Mouse (Mus musculus) midbrain, embryonic 13.5 days (tissue): ENCODE results near the gene Trak1. TPM values are rescaled to one million over a fixed set of nuclear protein-coding genes. Genes with fewer than 3 reads are reported as not detected.

ENCODE experiments used
- ATAC-seq: fragments of 200-750 bp; cut with Nextera tagmentation; 2 replicates; pipeline ENCODE4 v1.8.0; 2017; ENCODE audit warnings: mild to moderate bottlenecking, moderate TSS enrichment, moderate library complexity
- H3K27ac ChIP-seq: fragments of 300-500 bp; sonication (generic); 2 replicates; pipeline ENCODE4 v1.5.1; 2015; ENCODE audit warnings: inconsistent platforms, mild to moderate bottlenecking, moderate library complexity
- H3K27me3 ChIP-seq: fragments of 300-500 bp; sonication (generic); 2 replicates; pipeline ENCODE4 v1.6.1; 2015; ENCODE audit warnings: mild to moderate bottlenecking, inconsistent platforms
- H3K36me3 ChIP-seq: fragments of 300-500 bp; sonication (generic); 2 replicates; pipeline ENCODE4 v1.6.1; 2015; ENCODE audit warnings: mild to moderate bottlenecking, inconsistent platforms
- H3K4me1 ChIP-seq: fragments of 300-500 bp; sonication (generic); replicated peaks from 2 replicates; pipeline ENCODE4 v1.6.1; 2015; ENCODE audit warnings: inconsistent platforms
- H3K4me2 ChIP-seq: fragments of 300-500 bp; sonication (generic); replicated peaks from 2 replicates; pipeline ENCODE4 v1.6.1; 2015; ENCODE audit warnings: moderate library complexity, mild to moderate bottlenecking, inconsistent platforms
- H3K4me3 ChIP-seq: fragments of 300-500 bp; sonication (generic); replicated peaks from 2 replicates; pipeline ENCODE4 v1.5.1; 2015; ENCODE audit warnings: mild to moderate bottlenecking, inconsistent platforms
- H3K9ac ChIP-seq: fragments of 300-500 bp; sonication (generic); replicated peaks from 2 replicates; pipeline ENCODE4 v1.6.1; 2015; ENCODE audit warnings: mild to moderate bottlenecking, inconsistent platforms
- H3K9me3 ChIP-seq: fragments of 300-500 bp; sonication (generic); 2 replicates; pipeline ENCODE4 v1.6.1; 2016; ENCODE audit warnings: mild to moderate bottlenecking, inconsistent platforms
- WGBS: fragments of 180-500 bp; shearing (Covaris S2); methylation state at CpG from one replicate; pipeline ENCODE4 v1.1.7; 2015; 5-methylcytosine and 5-hydroxymethylcytosine counted together
- polyA plus RNA-seq: library from polyadenylated mRNA; unstranded; fragments of >200 nt; fragmentation: Nextera tagmentation; extraction: Ambion mirVana; gene quantifications from 2 replicates; pipeline ENCODE4 v1.2.1, GENCODE M21; 2015

The Trak1 gene
- polyA plus RNA-seq, 1 experiment from 2014 or later: 44.8 TPM

DNA sequence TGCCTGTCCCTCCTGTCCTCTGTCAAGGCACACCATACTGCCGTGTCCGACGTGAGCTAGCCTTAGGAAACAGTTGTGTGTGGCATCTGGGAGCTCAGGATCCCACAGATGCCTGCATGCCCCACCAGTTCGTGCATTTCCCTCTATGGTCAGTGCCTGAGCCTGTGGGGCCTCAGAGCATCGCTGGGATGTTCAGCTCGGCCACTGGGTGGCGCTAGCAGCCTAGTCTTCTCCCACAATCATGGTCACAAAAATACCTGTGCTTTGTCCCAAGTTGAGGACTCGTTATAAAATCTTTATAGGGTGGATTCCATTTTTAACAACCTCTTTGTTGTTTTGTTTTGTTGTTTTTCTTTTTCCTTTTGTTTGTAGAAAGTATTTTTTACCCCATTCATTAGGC, 161.2 kb downstream of the Trak1 start:
- ATAC-seq: no peak
- 32% methylated on average over 8 of the region's 8 CpGs for WGBS
- H3K4me2 ChIP-seq: no peak overlapping the region
- no peak overlapping the region for H3K4me3 ChIP-seq
- H3K36me3 ChIP-seq: peaks cover 85% of the 10 kb centered on the region
- no peaks in the 10 kb centered on the region for H3K4me1 ChIP-seq
- H3K27ac ChIP-seq: no peak overlapping the region
- H3K27me3 ChIP-seq: no peaks in the 10 kb centered on the region
- H3K9me3 ChIP-seq: no peaks in the 10 kb centered on the region
- H3K9ac ChIP-seq: no peak overlapping the region

DNA sequence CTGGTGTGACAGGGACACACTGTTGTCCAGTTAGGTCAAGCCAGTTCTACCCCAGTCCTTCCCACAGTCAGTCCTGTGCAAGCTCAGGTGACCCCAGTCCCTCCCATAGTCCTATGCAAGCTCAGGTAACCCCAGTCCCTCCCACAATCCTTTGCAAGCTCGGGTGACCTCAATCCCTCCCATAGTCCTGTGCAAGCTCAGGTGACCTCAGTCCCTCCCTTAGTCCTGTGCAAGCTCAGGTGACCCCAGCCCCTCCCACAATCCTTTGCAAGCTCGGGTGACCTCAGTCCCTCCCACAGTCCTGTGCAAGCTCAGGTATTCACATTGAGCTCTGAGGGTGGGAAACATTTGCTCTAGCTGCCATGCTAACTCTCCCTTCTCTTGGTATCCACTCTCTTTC, 162.6 kb downstream of the Trak1 start:
- WGBS: 89% methylated on average over 2 of the region's 2 CpGs
- Histone ChIP-seq H3K4me1 (no peaks in the 10 kb centered on the region), H3K9ac (no peak overlapping the region), H3K9me3 (no peaks in the 10 kb centered on the region), H3K4me2 (no peak overlapping the region), H3K27ac (no peak overlapping the region), H3K36me3 (peaks cover 81% of the 10 kb centered on the region), H3K27me3 (no peaks in the 10 kb centered on the region), H3K4me3 (no peak overlapping the region)
- ATAC-seq: no peak

DNA sequence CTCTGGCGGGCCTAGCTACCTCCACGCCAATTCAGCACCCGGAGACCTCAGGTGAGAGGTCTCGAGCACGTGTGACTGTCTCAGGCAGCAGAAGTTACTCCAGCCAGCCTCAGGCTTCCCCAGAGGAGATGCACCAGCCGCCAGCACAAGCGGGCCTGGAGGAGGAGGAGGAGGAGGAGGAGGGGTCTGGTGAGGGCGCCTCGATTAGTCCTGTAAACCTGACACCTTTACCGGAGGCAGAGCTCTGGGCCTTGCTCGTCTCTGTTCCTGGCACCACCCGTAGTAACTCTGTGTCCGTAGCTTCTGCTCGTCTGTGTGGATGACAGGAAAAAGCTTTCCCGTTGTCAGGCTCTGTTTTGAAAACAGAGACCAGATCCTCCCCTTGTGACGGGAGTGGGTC, 163.2 kb downstream of the Trak1 start:
- WGBS: 85% methylated on average over 16 of the region's 16 CpGs
- H3K36me3 ChIP-seq: peaks cover 78% of the 10 kb centered on the region

DNA sequence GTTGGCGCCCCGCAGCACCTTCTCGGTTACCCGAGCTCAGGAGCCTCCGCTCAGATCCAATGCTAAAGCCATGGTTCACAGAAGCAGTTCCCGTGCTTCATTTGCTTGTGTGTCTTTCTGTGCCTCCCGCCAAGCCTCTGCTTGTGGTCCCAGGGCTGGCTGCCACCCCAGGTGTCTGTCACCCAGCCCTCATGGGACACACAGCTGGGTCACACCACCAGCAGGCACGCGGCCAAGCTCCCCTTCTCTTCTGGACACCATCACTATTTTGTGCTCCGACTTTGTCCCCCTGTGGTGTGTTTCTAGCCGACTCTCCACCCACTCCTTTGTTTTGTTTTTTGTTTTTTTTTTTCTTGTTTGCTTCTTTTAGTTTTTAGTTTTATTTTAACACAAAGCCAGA, 170.2 kb downstream of the Trak1 start:
- WGBS: 85% methylated on average over 11 of the region's 11 CpGs
- ATAC-seq: no peak
- H3K4me2 ChIP-seq: no peak overlapping the region
- H3K36me3 ChIP-seq: peaks cover 73% of the 10 kb centered on the region
- H3K4me3 ChIP-seq: no peak overlapping the region
- H3K27me3 ChIP-seq: no peaks in the 10 kb centered on the region
- H3K9ac ChIP-seq: no peak overlapping the region
- no peak overlapping the region for H3K27ac ChIP-seq
- H3K9me3 ChIP-seq: no peaks in the 10 kb centered on the region
- 0 out of 2 replicates have a peak, but pooled peaks cover 4% of the 10 kb centered on the region for H3K4me1 ChIP-seq

More for the DNA sequence above, 163.2 kb downstream of the Trak1 start:
- no peaks in the 10 kb centered on the region for H3K27me3 ChIP-seq
- no peak overlapping the region for H3K4me3 ChIP-seq
- H3K4me1 ChIP-seq: no peaks in the 10 kb centered on the region
- no peak overlapping the region for H3K4me2 ChIP-seq
- no peak for ATAC-seq
- H3K9ac ChIP-seq: no peak overlapping the region
- no peak overlapping the region for H3K27ac ChIP-seq
- no peaks in the 10 kb centered on the region for H3K9me3 ChIP-seq

DNA sequence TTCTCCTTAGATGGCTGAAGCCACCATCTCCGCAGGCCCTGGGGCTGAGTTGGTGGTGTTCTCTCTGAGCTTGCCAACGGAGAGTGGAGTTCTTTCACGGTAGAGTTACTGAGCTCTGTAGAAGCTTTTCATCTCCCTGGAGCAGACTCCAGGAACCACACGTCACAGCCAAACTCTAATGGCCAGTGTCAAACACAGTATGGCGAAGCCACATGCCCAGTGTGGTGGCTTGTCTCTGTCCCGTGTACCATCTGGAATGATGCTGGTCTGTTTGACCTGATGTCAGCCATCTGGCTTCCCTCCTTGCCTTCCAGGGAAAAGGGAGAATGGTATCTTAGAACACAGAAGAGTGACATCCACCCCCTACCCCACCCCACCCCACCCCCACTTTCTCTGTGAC, 172.4 kb downstream of the Trak1 start:
- Histone ChIP-seq H3K27ac (no peak overlapping the region), H3K4me2 (no peak overlapping the region), H3K4me1 (0 out of 2 replicates have a peak, but pooled peaks cover 4% of the 10 kb centered on the region), H3K27me3 (no peaks in the 10 kb centered on the region), H3K4me3 (no peak overlapping the region), H3K9me3 (no peaks in the 10 kb centered on the region), H3K9ac (no peak overlapping the region), H3K36me3 (peaks cover 78% of the 10 kb centered on the region)
- 89% methylated on average over 6 of the region's 6 CpGs for WGBS
- ATAC-seq: no peak

DNA sequence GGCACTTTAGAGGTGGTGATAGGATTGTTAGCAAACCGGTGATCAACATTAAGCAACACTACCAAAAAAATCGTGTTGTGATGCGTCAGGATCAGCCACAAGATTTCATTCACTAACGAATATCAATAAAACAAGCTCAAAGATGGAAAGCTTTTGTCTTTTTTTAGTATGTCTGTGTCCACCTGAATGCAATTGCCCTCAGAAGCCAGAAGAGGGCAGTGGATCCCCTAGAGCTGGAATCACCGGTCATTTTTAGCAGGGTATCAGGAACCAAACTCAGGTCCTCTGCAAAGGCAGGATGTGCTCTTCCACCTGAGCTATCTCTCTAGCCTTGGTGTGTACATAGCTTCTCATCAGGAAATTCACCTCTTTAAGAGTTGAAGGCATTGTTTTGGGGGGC, 177.5 kb downstream of the Trak1 start:
- 88% methylated on average over 5 of the region's 5 CpGs for WGBS
- ATAC-seq: no peak

DNA sequence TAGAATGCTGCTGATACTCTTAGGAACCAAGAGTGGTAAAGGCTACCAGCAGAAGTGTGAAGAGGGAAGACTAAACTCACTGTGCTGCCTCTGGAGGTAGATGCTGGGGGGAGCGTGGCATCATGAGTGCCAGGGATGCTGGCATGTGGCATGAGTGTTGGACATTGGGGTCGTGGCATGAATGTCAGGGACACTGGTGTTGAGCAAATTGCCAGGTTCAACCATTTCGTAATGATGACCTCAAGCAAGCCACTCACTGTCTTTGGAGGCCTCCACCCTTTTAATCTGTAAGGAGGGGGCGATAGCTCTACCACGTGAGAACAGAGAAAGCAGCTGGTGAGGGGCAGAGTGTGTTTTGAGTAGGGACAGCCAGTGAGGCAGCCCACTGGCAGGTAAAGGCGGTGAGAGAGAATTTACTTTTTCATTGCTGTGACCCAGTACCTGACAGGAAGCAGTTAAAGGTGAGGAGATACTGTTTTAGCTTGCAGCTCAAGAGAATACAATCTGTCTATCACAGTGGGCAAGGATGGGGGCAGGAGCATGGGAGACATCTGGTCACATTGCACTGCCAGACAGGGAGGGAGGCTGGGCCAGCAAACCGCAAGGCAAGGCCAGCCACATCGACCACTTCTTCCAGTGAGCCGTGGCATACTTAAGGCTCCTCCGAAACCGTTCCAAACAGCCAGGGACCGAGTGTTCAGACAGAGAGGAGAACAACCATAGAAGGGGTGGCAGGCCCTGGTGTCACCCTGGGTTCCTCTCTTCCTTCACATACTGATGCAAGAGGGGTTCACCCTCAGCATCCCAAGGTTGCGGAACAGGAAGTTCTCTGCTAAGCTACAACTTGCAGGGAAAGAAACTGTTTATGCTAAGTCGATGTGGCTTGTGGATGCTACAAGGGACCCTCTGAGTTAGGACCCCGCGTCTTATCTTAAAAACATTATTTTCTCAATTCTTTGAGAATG, 178.5 kb downstream of the Trak1 start:
- 85% methylated on average over 16 of the region's 16 CpGs for WGBS
- no peaks in the 10 kb centered on the region for H3K27me3 ChIP-seq
- no peak overlapping the region for H3K4me2 ChIP-seq
- no peaks in the 10 kb centered on the region for H3K9me3 ChIP-seq
- no peak for ATAC-seq
- H3K27ac ChIP-seq: no peak overlapping the region
- H3K9ac ChIP-seq: no peak overlapping the region
- no peak overlapping the region for H3K4me3 ChIP-seq
- peaks cover 42% of the 10 kb centered on the region for H3K36me3 ChIP-seq
- H3K4me1 ChIP-seq: peaks cover 3% of the 10 kb centered on the region

More for the DNA sequence above, 177.5 kb downstream of the Trak1 start:
- H3K4me3 ChIP-seq: no peak overlapping the region
- H3K27me3 ChIP-seq: no peaks in the 10 kb centered on the region
- H3K9me3 ChIP-seq: no peaks in the 10 kb centered on the region
- no peak overlapping the region for H3K27ac ChIP-seq
- no peak overlapping the region for H3K4me2 ChIP-seq
- peaks cover 46% of the 10 kb centered on the region for H3K36me3 ChIP-seq
- H3K4me1 ChIP-seq: peaks cover 7% of the 10 kb centered on the region
- no peak overlapping the region for H3K9ac ChIP-seq

GRCm38 (mm10) chr9:121477305-121477911, 180.1 kb downstream of the Trak1 start:
- H3K9ac ChIP-seq: peak overlapping the region; percentile 44; the same call in 1 of the 2 replicates
- H3K4me3 ChIP-seq: no peak overlapping the region
- peak overlapping the region; percentile 29; the same call in 1 of the 2 replicates for H3K4me2 ChIP-seq
- H3K27ac ChIP-seq: no peak overlapping the region; the same call in 1 of the 2 replicates
- peaks cover 3% of the 10 kb centered on the region for H3K4me1 ChIP-seq
- no peaks in the 10 kb centered on the region for H3K27me3 ChIP-seq
- H3K9me3 ChIP-seq: no peaks in the 10 kb centered on the region
- WGBS: 12% methylated on average over 15 of the region's 15 CpGs
- H3K36me3 ChIP-seq: peaks cover 27% of the 10 kb centered on the region
- ATAC-seq: peak; percentile 73

DNA sequence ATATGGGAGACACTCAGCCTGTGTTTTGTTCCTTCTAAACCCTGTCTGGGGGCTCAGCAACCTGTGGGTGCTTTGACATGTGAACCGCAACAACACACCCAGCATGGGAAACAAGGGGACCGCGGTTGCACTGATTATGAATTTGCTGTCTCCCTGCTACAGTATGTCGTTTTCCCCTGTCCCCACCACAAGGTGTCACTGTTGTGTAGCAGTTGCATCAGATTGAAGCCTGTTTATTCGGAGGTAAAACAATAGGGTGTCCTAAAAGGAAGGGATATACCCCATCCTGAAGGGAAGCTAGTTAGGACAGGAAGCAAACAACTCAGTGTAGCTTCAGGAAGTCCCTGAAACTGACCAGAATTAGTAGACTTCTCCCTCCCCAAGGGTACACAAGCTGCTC, 182.2 kb downstream of the Trak1 start:
- no peak overlapping the region for H3K9ac ChIP-seq
- H3K4me2 ChIP-seq: no peak overlapping the region
- peak; percentile 65 for ATAC-seq
- peaks cover 7% of the 10 kb centered on the region for H3K36me3 ChIP-seq
- H3K4me3 ChIP-seq: no peak overlapping the region
- H3K27me3 ChIP-seq: no peaks in the 10 kb centered on the region
- no peaks in the 10 kb centered on the region for H3K9me3 ChIP-seq
- H3K4me1 ChIP-seq: peaks cover 3% of the 10 kb centered on the region
- H3K27ac ChIP-seq: no peak overlapping the region
- 28% methylated on average over 5 of the region's 5 CpGs for WGBS

DNA sequence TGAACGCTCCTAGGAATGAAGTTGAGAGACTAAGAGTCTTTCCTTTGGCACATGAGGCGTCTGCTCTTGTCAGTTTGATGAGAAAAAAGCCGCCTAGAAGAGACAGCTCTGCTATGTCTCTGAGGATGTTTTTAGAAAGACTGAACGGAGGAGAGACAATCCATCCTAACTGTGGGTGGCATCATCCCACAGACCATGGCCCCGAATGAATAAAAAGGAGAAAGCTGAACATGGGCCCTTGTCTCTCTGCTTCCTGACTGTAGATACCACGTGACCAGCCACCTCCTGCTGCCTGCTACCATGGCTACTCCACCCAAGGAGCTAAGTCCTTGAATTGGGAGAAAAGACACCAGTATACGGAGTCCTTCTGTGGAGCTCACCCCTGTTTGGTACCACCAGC, 189.9 kb downstream of the Trak1 start:
- no peak overlapping the region for H3K4me2 ChIP-seq
- no peaks in the 10 kb centered on the region for H3K36me3 ChIP-seq
- peaks cover 1% of the 10 kb centered on the region for H3K27me3 ChIP-seq
- H3K9me3 ChIP-seq: no peaks in the 10 kb centered on the region
- ATAC-seq: no peak
- no peak overlapping the region for H3K4me3 ChIP-seq
- H3K27ac ChIP-seq: no peak overlapping the region
- WGBS: 73% methylated on average over 7 of the region's 7 CpGs
- no peaks in the 10 kb centered on the region; the same call in 1 of the 2 replicates for H3K4me1 ChIP-seq
- H3K9ac ChIP-seq: no peak overlapping the region

- ATAC-seq: no peak
- 63% methylated on average over 11 of the region's 11 CpGs for WGBS
- peaks cover 46% of the 10 kb centered on the region for H3K27me3 ChIP-seq
- H3K9ac ChIP-seq: no peak overlapping the region
- no peaks in the 10 kb centered on the region for H3K9me3 ChIP-seq
- H3K36me3 ChIP-seq: no peaks in the 10 kb centered on the region
- H3K4me2 ChIP-seq: no peak overlapping the region
- no peak overlapping the region for H3K4me3 ChIP-seq
- H3K4me1 ChIP-seq: peaks cover 22% of the 10 kb centered on the region
- H3K27ac ChIP-seq: no peak overlapping the region
These were observed 194.4 kb downstream of the Trak1 start for GRCm38 (mm10) chr9:121491592-121492240.
